ENCODE assay signal across 9 mouse cellular contexts in the genomic region with DNA sequence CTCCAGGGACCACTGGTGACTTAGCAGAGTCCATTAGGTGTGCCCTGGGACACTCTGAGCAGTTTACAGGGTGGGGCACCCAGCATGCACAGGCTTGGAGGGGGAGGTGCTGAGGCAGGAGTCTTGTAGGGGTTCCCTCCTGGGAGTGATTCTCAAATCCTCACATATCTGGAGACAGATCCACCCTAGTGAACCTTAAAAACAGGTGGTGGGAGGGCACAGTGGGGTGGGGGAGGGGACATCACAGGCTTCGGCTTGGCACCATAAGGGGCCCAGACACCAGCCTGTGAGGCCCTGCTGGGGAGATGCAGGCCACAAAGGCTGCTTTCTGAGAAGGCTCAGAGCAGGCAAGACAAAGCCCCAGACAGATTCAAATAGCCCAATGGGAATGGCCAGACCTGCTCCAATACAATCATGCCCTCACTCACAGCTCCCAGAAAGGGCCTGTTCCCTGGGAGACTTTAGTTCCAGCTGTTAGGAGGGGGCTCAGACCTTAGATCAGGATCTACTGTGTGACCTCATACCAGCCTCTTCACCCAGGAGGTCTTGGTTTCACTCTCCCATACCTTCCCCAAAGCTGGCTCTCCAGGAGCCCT. TPM values are rescaled to one million over a fixed set of nuclear protein-coding genes. Genes with fewer than 3 reads are reported as not detected.
A peak's percentile ranks its signal among the peaks of the same experiment; 100 is the strongest.
DNase-seq lines count a peak whose midpoint lies in the region; ATAC-seq and TF ChIP-seq lines count a peak whose summit lies in the region.
"Had no signal": no experiment of that assay in that cellular context is flagged by ENCODE, and none has a peak within 500 bp of the region (broad histone marks: within the 10 kb centered on the region; RNA-seq: fewer than 3 reads in every experiment).

No protein-coding gene starts in this region.

- no peak overlapping the region for H3K4me3 ChIP-seq in spleen, adult 2 months (ENCODE audit: extremely low read depth, insufficient read depth, insufficient read length)
- no peak overlapping the region for H3K4me3 ChIP-seq in forebrain, postnatal 0 days (ENCODE audit: low read depth, low read length)

- intact Hi-C loops in gastrocnemius, postnatal 14 days (cut with DNase I; ENCODE audit: low total_unique reads), result no loop called here

- WGBS in spleen, adult 2 months, result 17% methylated on average over 1 of the region's 1 CpGs
- WGBS in forebrain, postnatal 0 days, result 16% methylated on average over 1 of the region's 1 CpGs

- H3K4me1 ChIP-seq in spleen, adult 2 months (ENCODE audit: control insufficient read depth, insufficient read depth, insufficient read length), result peaks cover 57% of the 10 kb centered on the region; the same call in 1 of the 2 replicates
- H3K4me1 ChIP-seq in forebrain, postnatal 0 days (ENCODE audit: insufficient read depth), result peaks cover 35% of the 10 kb centered on the region

- no peaks in the 10 kb centered on the region for H3K9me3 ChIP-seq in forebrain, postnatal 0 days (ENCODE audit: low read length)

- no peak for TF ChIP-seq CTCF in spleen, adult 2 months (IDR thresholded peaks at IDR 0.05; ENCODE audit: extremely low read depth, insufficient read depth, insufficient read length, insufficient replicate concordance)
- no peak for TF ChIP-seq CTCF in forebrain, postnatal 0 days (IDR thresholded peaks at IDR 0.05; ENCODE audit: low read depth)

- H3K4me2 ChIP-seq in forebrain, postnatal 0 days (ENCODE audit: low read depth), result no peak overlapping the region

- no peaks in the 10 kb centered on the region for H3K36me3 ChIP-seq in spleen, adult 2 months (ENCODE audit: control insufficient read depth, insufficient read depth, low read length)
- H3K36me3 ChIP-seq in forebrain, postnatal 0 days (ENCODE audit: insufficient read depth), result no peaks in the 10 kb centered on the region

- ATAC-seq in forebrain, postnatal 0 days, result peak; percentile 32

- no peak for DNase-seq in spleen, adult 2 months (ENCODE audit: low read depth in 1 of 2, low spot score in 2 of 2)
- DNase-seq in spleen, postnatal 10 days (ENCODE audit: low spot score in 2 of 2), result no peak
- no peak for DNase-seq in forebrain, postnatal 0 days
- peak; percentile 52 for DNase-seq in mesoderm, embryonic 11.5 days (ENCODE audit: low read depth, low spot score)
- peak; percentile 52 to 65 for DNase-seq in thymus, postnatal 36 days
- no peak for DNase-seq in gastrocnemius, adult 18-20 months (ENCODE audit: low spot score)
- no peak for DNase-seq in urinary bladder, adult 18-20 months (ENCODE audit: low spot score in 2 of 2)
- no peak for DNase-seq in gastrocnemius, postnatal 14 days

- no peaks in the 10 kb centered on the region for H3K27me3 ChIP-seq in spleen, adult 2 months (ENCODE audit: control insufficient read depth, insufficient read depth, low read length)
- H3K27me3 ChIP-seq in forebrain, postnatal 0 days (ENCODE audit: insufficient read depth, low read length), result no peaks in the 10 kb centered on the region

- H3K27ac ChIP-seq in spleen, adult 2 months (ENCODE audit: insufficient read depth, low read length), result peak overlapping the region; percentile 8
- H3K27ac ChIP-seq in forebrain, postnatal 0 days (ENCODE audit: low read depth, low read length), result no peak overlapping the region

- TF ChIP-seq POLR2A in spleen, adult 2 months (IDR thresholded peaks at IDR 0.05; ENCODE audit: low read depth, low read length), result no peak

- H3K9ac ChIP-seq in forebrain, postnatal 0 days, result no peak overlapping the region

RNA-seq across cellular contexts. Expression of a gene that starts 6.5 kb away (rescaled TPM):
- 21.1 and 22.2 TPM in 2 replicates for polyA plus RNA-seq in spleen, adult 2 months (2012; rRNA removed)
- total RNA-seq in forebrain, postnatal 0 days (2014; rRNA removed), result 47.5 and 66.5 TPM in 2 replicates
- 47.6 and 50.8 TPM in 2 replicates for polyA plus RNA-seq in forebrain, postnatal 0 days (2015; fragmentation: Nextera tagmentation; extraction: Ambion mirVana)
- total RNA-seq in gastrocnemius, adult 18-20 months (2021), result 1 to 10 TPM; 6.5 to 7.4 TPM
- 1 to 10 TPM; 6.4 to 8.4 TPM for total RNA-seq in gastrocnemius, postnatal 14 days (2021)

RNA-seq across cellular contexts. Expression of a gene that starts 45.3 kb away (rescaled TPM):
- 0.32 and 0.40 TPM in 2 replicates for polyA plus RNA-seq in spleen, adult 2 months (2012; rRNA removed)
- 35.0 and 47.2 TPM in 2 replicates for total RNA-seq in forebrain, postnatal 0 days (2014; rRNA removed)
- 53.4 and 61.4 TPM in 2 replicates for polyA plus RNA-seq in forebrain, postnatal 0 days (2015; fragmentation: Nextera tagmentation; extraction: Ambion mirVana)
- 1 to 10 TPM; 4.2 to 4.5 TPM for total RNA-seq in gastrocnemius, adult 18-20 months (2021)
- 1 to 10 TPM; 4.7 to 4.8 TPM for total RNA-seq in gastrocnemius, postnatal 14 days (2021)

RNA-seq across cellular contexts. Expression of a gene that starts 45.4 kb away (rescaled TPM):
- 1.8 and 2.6 TPM in 2 replicates for polyA plus RNA-seq in spleen, adult 2 months (2012; rRNA removed)
- total RNA-seq in forebrain, postnatal 0 days (2014; rRNA removed), result 5.7 and 6.0 TPM in 2 replicates
- 12.9 and 13.1 TPM in 2 replicates for polyA plus RNA-seq in forebrain, postnatal 0 days (2015; fragmentation: Nextera tagmentation; extraction: Ambion mirVana)
- 1 to 10 TPM; 1.9 to 5.1 TPM for total RNA-seq in gastrocnemius, adult 18-20 months (2021)
- 1 to 10 TPM; 2.0 to 2.3 TPM for total RNA-seq in gastrocnemius, postnatal 14 days (2021)

RNA-seq across cellular contexts. Expression of a gene that starts 59.4 kb away (rescaled TPM):
- polyA plus RNA-seq in spleen, adult 2 months (2012; rRNA removed), result not detected in 2 replicates
- total RNA-seq in forebrain, postnatal 0 days (2014; rRNA removed), result not detected in 2 replicates
- not detected in 2 replicates for polyA plus RNA-seq in forebrain, postnatal 0 days (2015; fragmentation: Nextera tagmentation; extraction: Ambion mirVana)
- total RNA-seq in gastrocnemius, adult 18-20 months (2021), result not detected
- total RNA-seq in gastrocnemius, postnatal 14 days (2021), result not detected
- total RNA-seq: left cerebral cortex, adult 18-20 months had no signal

RNA-seq across cellular contexts. Expression of a gene that starts 59.4 kb away (rescaled TPM):
- 11.3 and 13.7 TPM in 2 replicates for polyA plus RNA-seq in spleen, adult 2 months (2012; rRNA removed)
- 27.1 and 27.7 TPM in 2 replicates for total RNA-seq in forebrain, postnatal 0 days (2014; rRNA removed)
- polyA plus RNA-seq in forebrain, postnatal 0 days (2015; fragmentation: Nextera tagmentation; extraction: Ambion mirVana), result 36.1 and 41.7 TPM in 2 replicates
- total RNA-seq in gastrocnemius, adult 18-20 months (2021), result 1 to 10 TPM; 8.2 to 9.7 TPM
- 1 to 10 TPM; 7.2 to 7.6 TPM for total RNA-seq in gastrocnemius, postnatal 14 days (2021)

Comparison
In these comparisons a context has a peak if more than half of its experiments do, and no peak if none do; other contexts are left out.
1. DNase-seq: peak in mesoderm, embryonic 11.5 days (single experiment) and thymus, postnatal 36 days (2 of 2); none in spleen, adult 2 months (0 of 2), spleen, postnatal 10 days (0 of 2), forebrain, postnatal 0 days (single experiment), gastrocnemius, adult 18-20 months (single experiment), urinary bladder, adult 18-20 months (0 of 2) and gastrocnemius, postnatal 14 days (single experiment).